Mouse (Mus musculus) kidney, postnatal 10 days (tissue): ENCODE measurements at regions not wholly inside any gene's neighbourhood (a gene's known extent, or its start where the extent isn't known, plus 50 kb on each side); places are given as distances from the start of the nearest gene placed in this dataset.
"Not testable (repeated sequence)": the region's sequence is repeated elsewhere in the genome, so short reads cannot be mapped to it uniquely, and the experiment has no call there.

Experiments used
- DNase-seq: peaks from one replicate; pipeline ENCODE4 v3.0.0; 2021; ENCODE audit warnings: mixed read lengths

DNA sequence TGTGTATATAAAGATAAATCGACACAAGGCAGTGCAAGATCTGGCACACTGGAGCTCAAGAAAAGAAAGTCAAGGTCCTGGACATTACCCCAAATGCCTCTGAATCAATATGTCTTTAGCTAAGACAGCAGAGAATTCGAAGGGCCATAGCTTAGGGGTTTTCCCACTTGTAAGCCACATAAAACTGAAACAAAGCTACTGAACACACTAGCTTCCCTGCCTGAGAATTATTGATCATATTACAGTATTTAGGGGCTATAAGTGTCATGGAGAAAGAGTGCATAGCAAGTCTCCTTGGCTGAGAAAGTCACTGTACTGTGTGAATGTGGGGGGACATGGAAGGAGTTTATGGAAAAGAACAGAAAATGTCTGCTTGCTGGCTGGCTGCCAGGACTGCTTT, 207.3 kb upstream of the Htr1f start:
- DNase-seq, result no peak

DNA sequence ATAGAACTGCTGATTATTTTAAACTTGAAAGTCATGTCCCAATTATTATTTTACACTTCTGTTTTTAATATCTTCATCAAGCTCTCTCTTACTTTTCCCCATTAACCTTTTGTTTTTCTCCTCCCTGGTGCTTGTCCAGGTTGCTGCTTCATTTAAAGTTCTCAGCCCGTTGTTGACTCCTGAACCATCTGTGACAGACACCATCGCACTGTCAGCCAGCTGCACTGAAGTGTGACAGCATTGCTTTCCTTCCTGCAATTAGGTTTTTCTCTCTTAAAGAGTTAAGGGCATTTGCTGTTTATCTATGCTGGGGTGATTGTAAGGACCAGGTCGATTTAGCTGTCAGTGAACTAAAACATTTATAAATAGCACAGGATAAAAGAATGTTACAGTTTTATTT, 205.3 kb upstream of the Pou1f1 start:
- DNase-seq, result no peak

DNA sequence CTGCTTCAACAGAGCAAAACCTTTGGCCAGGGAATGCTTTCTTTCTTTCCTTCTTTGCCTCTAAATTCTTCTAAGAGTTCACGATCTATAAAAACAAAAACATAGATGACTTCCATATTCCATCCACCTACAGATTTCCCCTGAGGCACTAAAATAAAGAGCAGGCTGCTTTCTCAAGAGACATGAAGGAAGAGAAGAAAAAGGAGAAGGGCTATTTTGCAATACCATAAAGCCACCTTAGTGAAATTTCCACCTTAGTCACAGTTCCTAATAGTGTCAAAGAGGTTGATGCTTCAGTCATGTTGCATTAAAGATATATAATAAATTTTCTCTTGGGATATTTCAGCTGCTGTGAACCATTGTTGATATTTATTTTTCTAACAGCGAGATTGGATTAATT, 187.9 kb upstream of the Pou1f1 start:
- DNase-seq, result no peak

GRCm38 (mm10) chr16:65339225-65339624, 181.1 kb upstream of the Pou1f1 start:
- no peak for DNase-seq

DNA sequence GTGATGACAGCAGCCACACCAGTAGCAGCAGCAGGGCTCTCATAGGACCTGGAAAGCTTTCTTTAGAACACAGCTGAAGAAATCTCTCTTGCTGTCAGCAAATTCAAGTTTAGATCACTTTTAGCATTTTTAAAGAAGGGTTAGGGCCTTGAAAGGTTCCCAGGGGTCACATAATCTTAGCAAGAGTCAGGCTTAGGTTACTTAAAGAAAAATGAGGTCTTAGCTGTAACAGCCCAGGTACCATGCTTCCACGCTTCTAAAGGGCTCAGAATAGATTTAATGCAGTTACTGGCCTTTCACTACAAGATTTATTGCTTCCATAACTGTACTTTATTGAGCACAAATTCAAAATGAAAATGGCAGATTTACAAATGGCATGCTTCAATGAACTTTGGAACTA, 160.4 kb upstream of the Pou1f1 start:
- no peak for DNase-seq

- no peak for DNase-seq
Measured at GRCm38 (mm10) chr16:65369271-65369670, 151.0 kb upstream of the Pou1f1 start.

DNA sequence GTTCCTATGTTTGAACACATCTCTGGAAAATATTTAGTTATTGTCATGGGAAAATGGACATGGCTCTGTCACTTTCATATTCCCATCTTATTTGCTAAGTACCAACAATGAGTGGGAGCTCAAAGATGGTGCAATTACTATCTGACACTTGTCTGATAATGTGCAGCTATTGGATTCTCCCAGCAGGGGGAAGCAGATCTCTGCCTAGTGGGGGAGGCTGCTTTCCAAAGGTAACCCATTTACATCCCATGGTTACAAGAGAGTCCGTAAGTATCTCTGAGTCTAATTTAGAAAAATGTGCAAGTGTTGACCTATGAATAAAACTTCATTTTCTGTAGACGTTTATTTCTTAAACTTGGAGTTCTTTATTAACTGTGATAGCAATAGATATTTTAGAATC, 149.4 kb upstream of the Pou1f1 start:
- peak; percentile 32 for DNase-seq

- no peak for DNase-seq
Measured at GRCm38 (mm10) chr16:65376553-65376952, 143.8 kb upstream of the Pou1f1 start.

DNA sequence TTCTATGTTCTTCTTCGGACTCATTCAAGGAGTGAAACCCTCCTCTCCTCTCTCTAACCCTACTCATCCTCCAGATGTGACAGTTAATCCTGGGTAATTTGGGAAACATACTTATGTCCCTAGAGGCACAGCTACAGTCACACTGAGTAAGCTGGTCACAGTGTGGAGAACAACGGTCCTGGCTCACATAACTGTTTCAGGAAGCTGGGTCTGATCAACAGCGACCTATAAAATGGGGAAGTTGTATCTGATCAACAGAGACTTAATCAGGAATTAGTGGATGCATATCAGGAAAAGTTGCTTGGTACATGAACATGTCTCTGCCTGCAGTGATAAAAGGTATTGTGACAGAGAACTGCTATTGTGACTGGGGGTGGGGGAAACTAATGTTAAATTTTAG, 142.0 kb upstream of the Pou1f1 start:
- DNase-seq, result no peak

DNA sequence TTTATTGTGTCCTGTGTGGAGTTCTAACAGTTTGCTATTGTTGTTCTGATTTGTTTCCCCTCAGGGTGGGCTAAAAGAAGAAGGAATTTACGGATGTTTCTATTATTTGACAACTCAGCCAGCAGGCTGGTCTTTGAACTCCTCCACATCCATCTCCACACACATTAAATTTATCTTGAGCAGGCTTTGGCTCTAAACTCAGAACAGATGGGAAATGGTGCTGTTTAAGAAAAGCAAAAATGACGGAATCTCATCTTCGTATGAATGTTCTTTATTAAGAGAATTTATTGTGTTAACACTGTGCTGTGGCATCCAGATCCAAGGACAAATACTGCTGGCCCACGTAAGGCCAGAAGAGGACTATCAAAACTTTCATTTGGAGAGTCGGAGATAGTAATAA, 140.4 kb upstream of the Pou1f1 start:
- DNase-seq, result no peak

DNA sequence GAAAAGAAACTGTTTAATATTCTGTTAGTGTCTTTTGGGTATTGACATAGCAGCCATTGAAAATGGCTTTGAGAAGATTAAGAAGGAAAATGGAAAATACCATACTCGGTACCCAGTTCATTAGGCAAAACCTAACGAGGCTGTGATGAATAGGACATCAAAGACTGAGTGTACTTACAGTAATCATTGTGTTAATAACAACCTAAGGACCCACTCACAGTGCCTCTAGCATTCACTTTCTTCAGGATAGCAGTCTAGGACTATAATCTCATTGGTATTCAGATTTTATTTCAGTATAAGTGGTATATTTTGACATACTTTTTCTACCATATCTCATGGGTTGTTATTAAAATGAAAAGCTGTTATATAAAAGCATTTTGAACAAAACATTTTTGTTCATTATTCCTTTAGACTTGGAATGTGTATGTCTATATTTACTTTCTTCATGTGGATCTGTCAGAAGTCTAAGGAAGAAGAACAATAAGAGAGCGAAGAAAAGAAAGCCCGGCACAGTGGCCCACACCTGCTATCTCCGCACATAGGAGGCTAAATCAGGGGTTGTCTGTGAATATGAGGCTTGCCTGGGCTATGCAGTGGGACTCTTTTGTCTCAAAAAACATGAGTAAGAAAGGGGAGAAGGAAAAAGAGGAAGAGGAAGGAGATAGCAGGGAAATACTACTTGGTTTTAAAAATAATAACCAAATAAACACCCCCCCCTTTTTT, 116.2 kb upstream of the Pou1f1 start:
- DNase-seq, result no peak

DNA sequence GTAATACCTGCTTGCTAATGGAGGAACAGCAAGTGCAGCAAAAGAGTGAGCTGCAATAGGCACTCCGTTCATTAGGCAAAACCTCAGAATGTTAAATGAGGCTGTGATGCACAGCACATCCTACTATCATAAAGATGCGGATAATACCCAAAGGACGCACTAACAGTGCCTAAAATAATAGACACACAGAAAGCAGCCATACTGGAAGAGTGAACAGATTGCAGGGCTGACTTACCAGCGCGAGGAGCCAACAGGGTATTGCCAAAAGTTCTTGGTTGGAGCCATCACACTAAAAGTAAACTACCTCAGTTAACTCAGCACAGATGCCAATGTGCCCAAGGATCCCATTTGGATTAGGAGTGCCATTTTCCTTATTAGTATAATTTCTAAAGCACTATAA, 115.5 kb upstream of the Pou1f1 start:
- DNase-seq, result no peak

GRCm38 (mm10) chr16:65405824-65406556, 114.3 kb upstream of the Pou1f1 start:
- DNase-seq, result no peak

DNA sequence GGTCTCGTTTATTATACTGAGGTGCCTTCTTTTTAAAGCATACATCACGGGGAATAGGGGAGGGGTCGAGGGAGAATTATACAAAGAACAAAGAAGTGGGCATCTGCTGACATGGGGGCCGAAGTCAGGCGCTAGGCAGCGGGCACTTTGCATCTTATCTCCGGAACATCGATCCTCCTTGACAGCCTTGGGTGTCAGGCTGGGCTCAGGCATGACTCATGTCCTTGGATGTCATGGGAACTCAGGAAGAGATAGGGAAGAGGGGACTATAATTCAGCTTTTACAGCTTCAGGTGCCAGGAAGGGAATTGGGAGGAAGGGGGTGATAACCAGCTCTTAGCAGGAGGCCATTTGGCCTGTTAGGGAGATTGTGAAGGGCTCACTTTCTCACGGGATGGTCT, 88.3 kb upstream of the Pou1f1 start:
- not testable (repeated sequence) for DNase-seq

- DNase-seq, result no peak
Measured at GRCm38 (mm10) chr16:65436076-65436475, 84.2 kb upstream of the Pou1f1 start.

- no peak for DNase-seq
Measured at GRCm38 (mm10) chr16:65441954-65442353, 78.4 kb upstream of the Pou1f1 start.

GRCm38 (mm10) chr16:65448810-65449209, 71.5 kb upstream of the Pou1f1 start:
- no peak for DNase-seq

GRCm38 (mm10) chr16:65450706-65451105, 69.6 kb upstream of the Pou1f1 start:
- DNase-seq, result no peak

- no peak for DNase-seq
Measured at GRCm38 (mm10) chr16:65451885-65452284, 68.4 kb upstream of the Pou1f1 start.

- DNase-seq, result not testable (repeated sequence)
Measured at GRCm38 (mm10) chr16:65456948-65457347, 63.4 kb upstream of the Pou1f1 start.

GRCm38 (mm10) chr16:65458234-65458633, 62.1 kb upstream of the Pou1f1 start:
- DNase-seq, result no peak

DNA sequence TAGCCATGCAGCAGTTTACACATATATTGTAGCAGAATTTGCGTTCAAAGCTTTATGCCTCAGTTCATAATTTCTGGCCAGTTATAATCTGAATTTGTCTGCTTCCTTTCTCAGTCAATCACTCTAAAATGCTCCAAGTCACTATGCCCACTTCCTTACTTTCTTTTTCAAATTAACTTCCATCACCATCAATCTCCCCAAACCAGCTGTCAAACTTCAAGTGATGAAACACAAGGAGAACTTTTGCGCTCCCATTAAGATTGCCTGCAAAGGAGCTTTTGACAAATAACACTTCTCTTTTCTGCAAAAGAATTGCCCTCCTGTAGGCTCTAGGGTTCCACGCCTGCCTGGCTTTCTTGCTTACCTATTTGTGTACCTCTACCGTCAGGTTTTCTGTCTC, 50.6 kb upstream of the Pou1f1 start:
- no peak for DNase-seq
